Mouse (Mus musculus) erythroblast, embryonic 14.5 days (primary cell): ENCODE results near the gene Dnah8. TPM values are rescaled to one million over a fixed set of nuclear protein-coding genes. Genes with fewer than 3 reads are reported as not detected.

Source experiments
- H3K27me3 ChIP-seq: 2 replicates; pipeline ENCODE4 v1.6.1; 2012; ENCODE audit warnings: inconsistent platforms; ENCODE audit not compliant: control insufficient read depth
- H3K36me3 ChIP-seq: 2 replicates; pipeline ENCODE4 v1.6.1; 2012; ENCODE audit warnings: mild to moderate bottlenecking, inconsistent platforms; ENCODE audit not compliant: control insufficient read depth
- H3K4me1 ChIP-seq: 2 replicates; pipeline ENCODE4 v1.6.1; 2012; ENCODE audit warnings: inconsistent platforms; ENCODE audit not compliant: control insufficient read depth
- H3K4me3 ChIP-seq: replicated peaks from 2 replicates; pipeline ENCODE3; 2012; ENCODE audit warnings: moderate library complexity, mild to moderate bottlenecking, inconsistent platforms
- H3K9me3 ChIP-seq: 2 replicates; pipeline ENCODE4 v1.6.1; 2012; ENCODE audit warnings: low read length, inconsistent platforms, mixed read lengths; ENCODE audit not compliant: control insufficient read depth
- GATA1 ChIP-seq: IDR thresholded peaks from 2 replicates; pipeline ENCODE4 v1.6.1; 2012; ENCODE audit warnings: low read length, inconsistent platforms, mixed read lengths
- TAL1 ChIP-seq: IDR thresholded peaks from 3 replicates; pipeline ENCODE4 v1.6.1; 2012; ENCODE audit warnings: low read length, inconsistent platforms, mixed read lengths
- polyA plus RNA-seq: library from polyadenylated mRNA; stranded (reverse); fragments of >175 nt; gene quantifications from 2 replicates; pipeline ENCODE4 v1.2.3, GENCODE M21; 2012

Dnah8 gene
- polyA plus RNA-seq, 1 experiment, result 0.08 TPM

GRCm38 (mm10) chr17:30835419-30835818 is 211.3 kb downstream of the Dnah8 start:
- TF ChIP-seq GATA1 (no peak), TAL1 (no peak)
- Histone ChIP-seq H3K9me3 (peaks cover 10% of the 10 kb centered on the region), H3K36me3 (no peaks in the 10 kb centered on the region), H3K4me3 (no peak overlapping the region), H3K27me3 (no peaks in the 10 kb centered on the region; the same call in 1 of the 2 replicates), H3K4me1 (peaks cover 5% of the 10 kb centered on the region)

GRCm38 (mm10) chr17:30837031-30837430 is 212.9 kb downstream of the Dnah8 start:
- H3K9me3 ChIP-seq, result no peaks in the 10 kb centered on the region; the same call in 1 of the 2 replicates
- TF ChIP-seq TAL1 (no peak), GATA1 (no peak)
- H3K4me1 ChIP-seq, result peaks cover 5% of the 10 kb centered on the region

GRCm38 (mm10) chr17:30840046-30840445 is 215.9 kb downstream of the Dnah8 start:
- Histone ChIP-seq H3K4me3 (no peak overlapping the region), H3K4me1 (peaks cover 5% of the 10 kb centered on the region)

More at GRCm38 (mm10) chr17:30837031-30837430, 212.9 kb downstream of the Dnah8 start:
- Histone ChIP-seq H3K27me3 (no peaks in the 10 kb centered on the region; the same call in 1 of the 2 replicates), H3K36me3 (no peaks in the 10 kb centered on the region), H3K4me3 (no peak overlapping the region)

GRCm38 (mm10) chr17:30842312-30842711 is 218.2 kb downstream of the Dnah8 start:
- H3K36me3 ChIP-seq, result no peaks in the 10 kb centered on the region
- TF ChIP-seq GATA1 (no peak), TAL1 (no peak)
- H3K4me3 ChIP-seq, result no peak overlapping the region
- no peaks in the 10 kb centered on the region for H3K4me1 ChIP-seq
- H3K27me3 ChIP-seq, result no peaks in the 10 kb centered on the region; the same call in 1 of the 2 replicates
- H3K9me3 ChIP-seq, result no peaks in the 10 kb centered on the region

More at GRCm38 (mm10) chr17:30840046-30840445, 215.9 kb downstream of the Dnah8 start:
- no peaks in the 10 kb centered on the region for H3K9me3 ChIP-seq
- no peak for TF ChIP-seq TAL1
- no peak for TF ChIP-seq GATA1
- H3K36me3 ChIP-seq, result no peaks in the 10 kb centered on the region
- H3K27me3 ChIP-seq, result no peaks in the 10 kb centered on the region; the same call in 1 of the 2 replicates

GRCm38 (mm10) chr17:30844321-30844791 is 220.2 kb downstream of the Dnah8 start:
- Histone ChIP-seq H3K4me3 (no peak overlapping the region), H3K9me3 (peaks cover 5% of the 10 kb centered on the region), H3K27me3 (no peaks in the 10 kb centered on the region; the same call in 1 of the 2 replicates), H3K36me3 (no peaks in the 10 kb centered on the region), H3K4me1 (no peaks in the 10 kb centered on the region)
- TF ChIP-seq TAL1 (no peak), GATA1 (no peak)

GRCm38 (mm10) chr17:30847498-30847897 is 223.3 kb downstream of the Dnah8 start:
- TF ChIP-seq GATA1 (no peak), TAL1 (no peak)

GRCm38 (mm10) chr17:30848086-30848485 is 223.9 kb downstream of the Dnah8 start:
- Histone ChIP-seq H3K36me3 (no peaks in the 10 kb centered on the region), H3K9me3 (peaks cover 5% of the 10 kb centered on the region), H3K27me3 (no peaks in the 10 kb centered on the region), H3K4me3 (no peak overlapping the region), H3K4me1 (no peaks in the 10 kb centered on the region)
- no peak for TF ChIP-seq GATA1
- no peak for TF ChIP-seq TAL1

More at GRCm38 (mm10) chr17:30847498-30847897, 223.3 kb downstream of the Dnah8 start:
- H3K9me3 ChIP-seq, result peaks cover 5% of the 10 kb centered on the region
- H3K27me3 ChIP-seq, result no peaks in the 10 kb centered on the region
- H3K4me1 ChIP-seq, result no peaks in the 10 kb centered on the region
- no peak overlapping the region for H3K4me3 ChIP-seq
- no peaks in the 10 kb centered on the region for H3K36me3 ChIP-seq

- TF ChIP-seq GATA1, result no peak
- TF ChIP-seq TAL1, result no peak
- Histone ChIP-seq H3K4me1 (no peaks in the 10 kb centered on the region), H3K27me3 (no peaks in the 10 kb centered on the region), H3K9me3 (peaks cover 5% of the 10 kb centered on the region), H3K4me3 (no peak overlapping the region), H3K36me3 (no peaks in the 10 kb centered on the region)
Measured at GRCm38 (mm10) chr17:30848804-30849203, 224.7 kb downstream of the Dnah8 start.

GRCm38 (mm10) chr17:30849813-30850212 is 225.7 kb downstream of the Dnah8 start:
- Histone ChIP-seq H3K36me3 (no peaks in the 10 kb centered on the region), H3K4me1 (no peaks in the 10 kb centered on the region), H3K4me3 (no peak overlapping the region), H3K9me3 (peaks cover 5% of the 10 kb centered on the region), H3K27me3 (no peaks in the 10 kb centered on the region)
- TF ChIP-seq TAL1, result no peak

GRCm38 (mm10) chr17:30852345-30852744 is 228.2 kb downstream of the Dnah8 start:
- H3K4me1 ChIP-seq, result no peaks in the 10 kb centered on the region
- TF ChIP-seq GATA1 (no peak), TAL1 (no peak)
- H3K27me3 ChIP-seq, result no peaks in the 10 kb centered on the region
- peaks cover 5% of the 10 kb centered on the region for H3K9me3 ChIP-seq
- H3K36me3 ChIP-seq, result no peaks in the 10 kb centered on the region
- no peak overlapping the region for H3K4me3 ChIP-seq
